Mouse (Mus musculus): ENCODE data around the gene Cops4.

The Cops4 gene

GRCm38 (mm10) chr5:100581622-100582434 is 63.7 kb downstream of the Cops4 start:
- DNase-seq, result peak in 1 of 2 experiments; percentile 38

GRCm38 (mm10) chr5:100582435-100582826 is 64.3 kb downstream of the Cops4 start:
- DNase-seq, result peak; percentile 66 to 68

GRCm38 (mm10) chr5:100583066-100583465 is 65.0 kb downstream of the Cops4 start:
- DNase-seq, result peak; percentile 52 to 56

- peak; percentile 76 to 78 for DNase-seq
These were observed 67.1 kb downstream of the Cops4 start for GRCm38 (mm10) chr5:100585206-100585644.

GRCm38 (mm10) chr5:100585657-100586056 is 67.5 kb downstream of the Cops4 start:
- no peak for DNase-seq

GRCm38 (mm10) chr5:100587136-100587535 is 69.0 kb downstream of the Cops4 start:
- DNase-seq, result no peak

GRCm38 (mm10) chr5:100587626-100588025 is 69.5 kb downstream of the Cops4 start:
- no peak for DNase-seq

GRCm38 (mm10) chr5:100590505-100590904 is 72.4 kb downstream of the Cops4 start:
- DNase-seq, result no peak

- DNase-seq, result no peak
These were observed 76.8 kb downstream of the Cops4 start for GRCm38 (mm10) chr5:100594803-100595467.

GRCm38 (mm10) chr5:100595999-100596398 is 77.9 kb downstream of the Cops4 start:
- no peak for DNase-seq

All from B cell, adult 2 months (primary cell).